Mouse (Mus musculus): ENCODE measurements around the gene Rrp1. TPM values are rescaled to one million over a fixed set of nuclear protein-coding genes. Genes with fewer than 3 reads are reported as not detected.

Gene Rrp1
- polyA plus RNA-seq, 1 experiment = 360 TPM

DNA sequence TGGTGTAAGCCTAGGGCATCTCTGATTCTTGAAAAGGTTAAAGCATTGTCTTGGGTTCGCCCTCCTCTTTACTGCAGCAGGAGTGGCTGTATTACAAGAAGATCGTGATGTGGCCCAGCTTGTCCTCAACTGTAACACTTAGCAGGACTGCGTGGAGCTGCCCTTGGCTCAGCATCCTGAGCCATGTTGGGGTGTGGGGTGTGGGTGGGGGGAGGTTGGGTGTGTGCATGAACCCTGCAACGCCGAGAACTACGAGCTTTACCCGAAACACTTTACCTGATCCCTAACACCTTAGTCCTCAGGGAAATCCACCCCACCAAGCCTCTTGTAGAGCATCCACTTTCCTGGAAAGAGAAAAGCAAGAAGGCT, 293 bp upstream of the Rrp1 start:
- peaks cover 14% of the 10 kb centered on the region for H3K4me1 ChIP-seq (ENCODE audit: control insufficient read depth, insufficient read depth, low read length)
- peak overlapping the region; percentile 95 for H3K4me3 ChIP-seq (ENCODE audit: control insufficient read depth, low read depth, low read length)
- TF ChIP-seq POLR2A (IDR thresholded peaks at IDR 0.05; ENCODE audit: control insufficient read depth, low read depth, low read length) = no peak
- TF ChIP-seq CTCF (IDR thresholded peaks at IDR 0.05; ENCODE audit: control insufficient read depth, insufficient read depth, insufficient replicate concordance, low read depth, low read length) = no peak
- H3K27me3 ChIP-seq (ENCODE audit: control insufficient read depth, insufficient read depth, low read length) = no peaks in the 10 kb centered on the region
- H3K36me3 ChIP-seq (ENCODE audit: control insufficient read depth, insufficient read depth, low read length) = peaks cover 1% of the 10 kb centered on the region
- H3K27ac ChIP-seq (ENCODE audit: control insufficient read depth, insufficient read depth, low read depth, low read length) = no peak overlapping the region

DNA sequence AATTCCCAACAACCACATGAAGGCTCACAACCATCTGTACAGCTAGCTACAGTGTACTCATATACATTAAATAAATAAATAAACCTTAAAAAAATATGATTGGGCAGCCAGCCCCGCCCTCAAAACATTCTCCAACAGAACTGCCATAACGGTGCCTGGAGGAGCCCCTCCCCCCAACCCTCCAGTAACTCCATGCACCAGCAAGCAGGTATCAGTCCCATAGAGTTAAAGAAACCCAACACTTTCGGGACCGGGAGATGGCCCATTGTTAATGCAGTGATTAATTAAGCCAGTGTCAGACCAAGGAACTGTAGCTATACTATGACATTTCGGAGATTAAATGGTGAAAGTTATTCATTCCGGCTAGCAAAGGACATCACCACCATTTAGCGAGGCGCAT, 992 bp downstream of the Rrp1 start:
- Histone ChIP-seq H3K4me3 (ENCODE audit: control insufficient read depth, low read depth, low read length) (peak overlapping the region; percentile 95), H3K36me3 (ENCODE audit: control insufficient read depth, insufficient read depth, low read length) (peaks cover 1% of the 10 kb centered on the region), H3K27ac (ENCODE audit: control insufficient read depth, insufficient read depth, low read depth, low read length) (peak overlapping the region; percentile 81), H3K27me3 (ENCODE audit: control insufficient read depth, insufficient read depth, low read length) (no peaks in the 10 kb centered on the region), H3K4me1 (ENCODE audit: control insufficient read depth, insufficient read depth, low read length) (peaks cover 14% of the 10 kb centered on the region)
- TF ChIP-seq CTCF (IDR thresholded peaks at IDR 0.05; ENCODE audit: control insufficient read depth, insufficient read depth, insufficient replicate concordance, low read depth, low read length) (no peak), POLR2A (IDR thresholded peaks at IDR 0.05; ENCODE audit: control insufficient read depth, low read depth, low read length) (no peak)

GRCm38 (mm10) chr10:78409035-78409788, 3.6 kb downstream of the Rrp1 start:
- Histone ChIP-seq H3K27me3 (ENCODE audit: control insufficient read depth, insufficient read depth, low read length) (no peaks in the 10 kb centered on the region), H3K4me3 (ENCODE audit: control insufficient read depth, low read depth, low read length) (no peak overlapping the region), H3K27ac (ENCODE audit: control insufficient read depth, insufficient read depth, low read depth, low read length) (peak overlapping the region; percentile 60; the same call in 1 of the 2 replicates), H3K4me1 (ENCODE audit: control insufficient read depth, insufficient read depth, low read length) (peaks cover 14% of the 10 kb centered on the region), H3K36me3 (ENCODE audit: control insufficient read depth, insufficient read depth, low read length) (peaks cover 1% of the 10 kb centered on the region)
- TF ChIP-seq POLR2A (IDR thresholded peaks at IDR 0.05; ENCODE audit: control insufficient read depth, low read depth, low read length) (no peak), CTCF (IDR thresholded peaks at IDR 0.05; ENCODE audit: control insufficient read depth, insufficient read depth, insufficient replicate concordance, low read depth, low read length) (no peak)

GRCm38 (mm10) chr10:78407132-78407531, 5.7 kb downstream of the Rrp1 start:
- no peaks in the 10 kb centered on the region for H3K27me3 ChIP-seq (ENCODE audit: control insufficient read depth, insufficient read depth, low read length)
- no peak overlapping the region for H3K4me3 ChIP-seq (ENCODE audit: control insufficient read depth, low read depth, low read length)
- peaks cover 10% of the 10 kb centered on the region for H3K4me1 ChIP-seq (ENCODE audit: control insufficient read depth, insufficient read depth, low read length)
- H3K27ac ChIP-seq (ENCODE audit: control insufficient read depth, insufficient read depth, low read depth, low read length) = no peak overlapping the region
- peaks cover 1% of the 10 kb centered on the region for H3K36me3 ChIP-seq (ENCODE audit: control insufficient read depth, insufficient read depth, low read length)
- no peak for TF ChIP-seq POLR2A (IDR thresholded peaks at IDR 0.05; ENCODE audit: control insufficient read depth, low read depth, low read length)
- TF ChIP-seq CTCF (IDR thresholded peaks at IDR 0.05; ENCODE audit: control insufficient read depth, insufficient read depth, insufficient replicate concordance, low read depth, low read length) = no peak

- TF ChIP-seq CTCF (IDR thresholded peaks at IDR 0.05; ENCODE audit: control insufficient read depth, insufficient read depth, insufficient replicate concordance, low read depth, low read length) (no peak), POLR2A (IDR thresholded peaks at IDR 0.05; ENCODE audit: control insufficient read depth, low read depth, low read length) (no peak)
- H3K4me1 ChIP-seq (ENCODE audit: control insufficient read depth, insufficient read depth, low read length) = peaks cover 8% of the 10 kb centered on the region
- no peak overlapping the region for H3K4me3 ChIP-seq (ENCODE audit: control insufficient read depth, low read depth, low read length)
- no peaks in the 10 kb centered on the region for H3K27me3 ChIP-seq (ENCODE audit: control insufficient read depth, insufficient read depth, low read length)
- H3K36me3 ChIP-seq (ENCODE audit: control insufficient read depth, insufficient read depth, low read length) = no peaks in the 10 kb centered on the region; the same call in none of the 2 replicates
- H3K27ac ChIP-seq (ENCODE audit: control insufficient read depth, insufficient read depth, low read depth, low read length) = no peak overlapping the region
These were observed 6.7 kb downstream of the Rrp1 start for GRCm38 (mm10) chr10:78406152-78406551.

- Histone ChIP-seq H3K27ac (ENCODE audit: control insufficient read depth, insufficient read depth, low read depth, low read length) (no peak overlapping the region), H3K36me3 (ENCODE audit: control insufficient read depth, insufficient read depth, low read length) (no peaks in the 10 kb centered on the region; the same call in 1 of the 2 replicates)
- no peak for TF ChIP-seq CTCF (IDR thresholded peaks at IDR 0.05; ENCODE audit: control insufficient read depth, insufficient read depth, insufficient replicate concordance, low read depth, low read length)
- 0 out of 2 replicates have a peak, but pooled peaks have one; percentile 38 for TF ChIP-seq POLR2A (IDR thresholded peaks at IDR 0.05; ENCODE audit: control insufficient read depth, low read depth, low read length)
These were observed 10.4 kb downstream of the Rrp1 start for GRCm38 (mm10) chr10:78402301-78402922.

DNA sequence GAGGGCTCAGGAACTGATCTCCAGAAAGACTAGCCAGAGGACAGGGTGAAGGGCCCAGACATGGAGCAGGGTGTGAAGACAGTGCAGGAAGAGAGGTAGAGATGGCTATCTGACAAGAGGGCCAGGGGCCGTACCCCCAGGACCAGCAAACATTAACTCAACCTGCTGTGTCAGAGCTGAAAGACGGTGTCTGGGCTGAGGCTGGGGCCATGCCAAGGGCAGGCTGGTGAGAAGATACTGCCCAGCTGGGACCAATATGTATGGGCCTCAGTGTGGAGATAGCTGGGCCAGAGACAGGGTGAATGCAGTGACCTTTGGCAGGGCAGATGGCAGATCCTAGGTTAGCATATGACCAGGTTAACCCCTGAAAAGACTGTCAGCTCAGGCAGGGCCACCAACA, 11.7 kb downstream of the Rrp1 start:
- Histone ChIP-seq H3K4me1 (ENCODE audit: control insufficient read depth, insufficient read depth, low read length) (peaks cover 5% of the 10 kb centered on the region), H3K36me3 (ENCODE audit: control insufficient read depth, insufficient read depth, low read length) (no peaks in the 10 kb centered on the region; the same call in 1 of the 2 replicates), H3K4me3 (ENCODE audit: control insufficient read depth, low read depth, low read length) (no peak overlapping the region), H3K27me3 (ENCODE audit: control insufficient read depth, insufficient read depth, low read length) (no peaks in the 10 kb centered on the region), H3K27ac (ENCODE audit: control insufficient read depth, insufficient read depth, low read depth, low read length) (no peak overlapping the region)
- TF ChIP-seq CTCF (IDR thresholded peaks at IDR 0.05; ENCODE audit: control insufficient read depth, insufficient read depth, insufficient replicate concordance, low read depth, low read length) (no peak), POLR2A (IDR thresholded peaks at IDR 0.05; ENCODE audit: control insufficient read depth, low read depth, low read length) (no peak)

More at GRCm38 (mm10) chr10:78402301-78402922, 10.4 kb downstream of the Rrp1 start:
- Histone ChIP-seq H3K4me3 (ENCODE audit: control insufficient read depth, low read depth, low read length) (no peak overlapping the region), H3K4me1 (ENCODE audit: control insufficient read depth, insufficient read depth, low read length) (no peaks in the 10 kb centered on the region), H3K27me3 (ENCODE audit: control insufficient read depth, insufficient read depth, low read length) (no peaks in the 10 kb centered on the region)

All from testis, adult 2 months (tissue).